Comparison of ENCODE assay signal across 22 mouse cellular contexts in genomic region chr13:47957662-47958061, GRCm38 (mm10).
"Had no signal": no experiment of that assay in that cellular context is flagged by ENCODE, and none has a peak within 500 bp of the region (broad histone marks: within the 10 kb centered on the region; RNA-seq: fewer than 3 reads in every experiment).

No protein-coding gene starts in this region.

- H3K27ac ChIP-seq: liver, embryonic 13.5 days; liver, embryonic 15.5 days; lung, embryonic 15.5 days; macrophage; neural tube, embryonic 13.5 days; neural tube, embryonic 15.5 days had no signal

- H3K9me3 ChIP-seq: liver, embryonic 13.5 days; liver, embryonic 15.5 days; lung, embryonic 15.5 days; neural tube, embryonic 13.5 days; neural tube, embryonic 15.5 days had no signal

- H3K27me3 ChIP-seq: liver, embryonic 13.5 days; liver, embryonic 15.5 days; lung, embryonic 15.5 days; megakaryocyte, embryonic 14.5 days; neural tube, embryonic 13.5 days; neural tube, embryonic 15.5 days had no signal

- ATAC-seq: liver, postnatal 0 days; lung, postnatal 0 days had no signal

- H3K36me3 ChIP-seq: liver, embryonic 13.5 days; liver, embryonic 15.5 days; lung, embryonic 15.5 days; neural tube, embryonic 13.5 days; neural tube, embryonic 15.5 days had no signal

- H3K9ac ChIP-seq: liver, embryonic 13.5 days; liver, embryonic 15.5 days; liver, postnatal 0 days; lung, embryonic 15.5 days; neural tube, embryonic 13.5 days; neural tube, embryonic 15.5 days had no signal

- H3K4me3 ChIP-seq: liver, embryonic 13.5 days; liver, embryonic 15.5 days; lung, embryonic 15.5 days; megakaryocyte, embryonic 14.5 days; myocyte; neural tube, embryonic 13.5 days; neural tube, embryonic 15.5 days had no signal

- H3K4me2 ChIP-seq: liver, embryonic 11.5 days; liver, embryonic 13.5 days; liver, embryonic 15.5 days; lung, embryonic 15.5 days; neural tube, embryonic 13.5 days; neural tube, embryonic 15.5 days had no signal

- H3K4me1 ChIP-seq: liver, embryonic 13.5 days; liver, embryonic 15.5 days; lung, embryonic 15.5 days; megakaryocyte, embryonic 14.5 days had no signal

- DNase-seq: liver, embryonic 13.5 days; liver, postnatal 0 days; lung, adult 2 months; lung, postnatal 14 days; lung, postnatal 36 days; retina, postnatal 1 day; right cerebral cortex, adult 18-20 months; right cerebral cortex, postnatal 25 days; right cerebral cortex, postnatal 4 days; spleen, adult 18-20 months; thymus, adult 18-20 months; thymus, postnatal 14 days; thymus, postnatal 36 days had no signal
